Mouse (Mus musculus): ENCODE measurements around the gene Mitf.

Mitf gene

DNA sequence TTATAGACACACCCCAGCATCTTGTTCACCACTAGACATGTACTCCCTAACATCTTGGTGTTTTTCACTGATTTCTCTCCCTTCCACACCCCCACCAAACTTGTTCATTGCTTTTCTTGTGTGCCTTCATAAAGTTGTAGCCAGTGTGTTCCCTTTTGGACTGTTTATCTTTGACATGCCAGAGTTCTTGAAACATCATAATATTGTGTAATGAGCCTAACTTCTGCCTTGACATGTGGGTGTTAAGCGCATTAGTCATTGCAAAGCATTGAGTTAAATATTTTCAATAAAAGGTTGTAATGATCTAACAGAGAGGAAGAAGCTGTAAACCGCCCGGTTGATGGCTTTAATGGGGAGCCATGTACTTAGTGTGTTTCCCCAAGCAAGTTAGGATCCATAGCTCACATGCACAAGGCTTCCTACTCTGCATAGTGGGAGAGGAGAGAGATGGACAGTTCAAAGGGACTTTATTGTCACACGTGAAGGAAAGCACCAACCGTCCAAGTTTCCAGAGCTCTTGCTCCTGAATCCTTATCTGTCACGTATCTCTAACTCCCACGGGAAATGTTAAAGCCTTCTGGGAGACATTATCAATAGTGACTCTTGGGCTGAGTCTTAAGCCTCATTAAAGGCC, 19.9 kb downstream of the Mitf start:
- no peak for DNase-seq

DNA sequence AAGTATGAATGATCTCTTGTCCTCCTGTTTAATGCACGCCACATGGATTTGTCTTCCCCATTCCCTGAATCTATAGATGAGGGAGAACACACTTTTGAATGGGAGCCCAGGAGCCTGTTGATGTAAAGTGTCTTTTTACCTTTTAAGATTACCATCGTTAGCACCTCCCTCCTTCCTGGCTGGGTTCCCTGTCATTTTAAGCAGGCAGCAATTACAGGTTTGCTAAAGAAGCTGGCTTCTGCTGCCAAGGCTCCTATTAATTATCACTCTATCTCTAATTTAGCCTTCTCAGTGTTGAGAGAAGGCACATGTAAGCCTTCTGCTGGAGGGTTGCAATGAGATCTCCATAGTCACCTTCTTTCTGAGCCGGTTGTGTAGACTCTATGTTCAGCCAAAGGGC, 21.2 kb downstream of the Mitf start:
- no peak for DNase-seq

DNA sequence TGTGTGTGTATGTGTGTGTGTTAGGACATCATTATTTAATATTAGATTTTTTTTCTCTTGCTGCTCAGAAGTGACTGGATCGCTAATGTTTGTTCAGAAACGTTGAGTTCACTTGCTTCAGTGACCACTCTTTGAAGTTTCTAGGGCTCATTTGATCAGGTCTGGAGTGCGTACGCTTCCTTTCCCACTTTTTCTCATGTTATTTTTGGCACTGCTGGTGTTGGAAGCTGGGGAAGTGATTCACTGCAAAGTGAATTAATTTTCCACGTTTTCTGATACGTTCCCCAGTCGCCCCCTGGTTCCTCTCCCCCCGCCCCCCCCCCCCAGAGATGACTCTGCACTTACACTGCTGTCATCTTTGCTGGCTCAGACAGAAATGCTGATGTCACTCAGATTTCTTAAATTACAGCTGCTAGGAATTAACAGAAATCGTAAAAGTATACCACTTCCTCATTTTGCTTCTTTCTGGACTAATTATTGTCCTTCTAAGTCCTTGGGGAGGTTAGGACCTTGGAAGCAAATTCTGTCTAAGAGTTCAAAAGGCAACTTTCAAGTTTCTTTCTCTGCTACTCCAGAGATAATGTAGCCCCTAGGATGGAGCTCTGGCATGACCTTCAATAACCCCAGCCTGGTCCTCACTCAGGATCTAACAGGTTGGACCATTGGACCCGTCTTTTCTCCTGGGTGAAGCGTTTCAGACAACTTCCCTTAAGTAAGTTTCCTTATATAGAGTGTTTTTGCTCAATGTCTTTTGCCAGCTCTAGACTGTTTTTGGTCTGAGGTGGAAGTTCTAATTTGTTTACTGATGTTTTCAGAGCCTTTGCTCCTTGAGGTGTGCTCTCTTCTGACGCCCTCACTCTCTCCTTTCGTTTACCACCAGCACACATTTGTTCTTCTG, 22.2 kb downstream of the Mitf start:
- no peak for DNase-seq

DNA sequence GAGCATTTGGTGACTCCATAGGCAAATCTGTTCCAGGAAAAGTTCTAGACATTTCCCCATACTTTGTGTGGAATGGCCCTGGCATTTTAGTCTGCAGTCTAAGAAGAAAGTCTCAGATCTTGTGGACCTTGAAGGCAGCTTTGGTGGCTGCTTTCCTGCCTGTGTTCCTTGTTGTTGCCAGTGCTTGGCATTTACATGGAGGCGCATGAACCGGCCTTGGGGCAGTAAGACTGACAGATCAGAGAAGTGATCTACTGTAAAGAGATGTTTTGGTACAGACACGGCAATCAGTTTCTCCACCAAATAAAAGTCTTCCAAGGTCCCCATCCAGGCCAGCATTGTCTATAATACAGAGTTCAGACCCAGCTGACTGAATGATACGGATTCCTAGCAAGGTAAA, 25.6 kb downstream of the Mitf start:
- no peak for DNase-seq

DNA sequence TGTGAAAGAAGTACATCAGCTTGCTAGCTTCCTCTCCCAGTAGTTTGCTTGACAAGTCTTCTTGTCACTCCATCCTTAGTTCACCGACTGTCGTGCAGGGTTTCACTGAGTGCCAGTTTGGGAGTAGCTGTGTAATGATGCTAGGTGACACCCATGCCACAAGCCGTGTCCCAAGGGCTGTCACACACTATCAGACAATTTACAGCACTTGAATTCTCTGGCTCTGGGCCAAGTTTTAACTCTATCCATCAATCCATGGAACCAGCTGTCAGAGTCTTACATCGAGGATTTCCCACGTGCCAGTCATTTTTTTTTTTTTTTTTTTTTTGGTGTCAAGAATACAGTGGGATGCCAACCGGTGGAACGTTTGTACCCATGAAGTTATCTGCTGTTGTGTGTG, 29.3 kb downstream of the Mitf start:
- no peak for DNase-seq

DNA sequence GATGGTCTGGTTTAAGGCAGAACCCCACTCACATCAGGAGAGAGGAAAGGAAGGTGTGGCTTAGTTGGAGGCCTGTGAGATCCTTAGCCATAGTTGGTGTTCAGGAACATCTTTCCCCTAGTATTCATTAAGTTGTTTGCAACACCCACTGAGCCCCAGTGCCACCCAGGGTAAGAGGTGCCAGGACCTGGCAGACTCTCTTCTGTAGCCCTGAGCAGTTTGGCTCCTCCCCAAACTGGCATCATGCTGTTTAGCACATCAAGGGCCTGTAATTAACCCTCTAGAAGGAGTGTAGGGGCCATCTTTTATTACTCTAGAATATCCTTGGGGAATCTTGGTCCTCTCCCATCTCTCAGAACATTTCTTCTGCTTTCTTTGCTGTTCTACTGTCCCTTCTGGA, 30.9 kb downstream of the Mitf start:
- DNase-seq = peak; percentile 14

DNA sequence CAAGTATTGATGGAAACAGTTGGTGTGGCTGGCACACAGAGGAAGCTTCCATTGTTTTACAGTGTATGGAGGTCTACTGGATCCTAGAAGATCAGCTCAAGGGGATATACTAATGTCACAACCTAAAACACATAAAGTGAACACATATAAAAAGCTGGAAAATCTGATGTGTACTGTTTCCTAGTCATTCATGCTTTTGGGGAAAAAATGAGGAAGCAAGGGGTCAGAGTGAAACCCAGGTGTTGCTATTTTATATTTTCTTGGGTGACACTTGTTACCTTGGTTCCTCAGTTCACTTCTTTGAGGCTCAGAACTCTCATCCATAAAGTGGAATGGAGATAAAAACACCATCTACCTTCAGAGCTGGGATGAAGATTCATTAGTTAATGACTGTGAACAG, 32.7 kb downstream of the Mitf start:
- DNase-seq = no peak

DNA sequence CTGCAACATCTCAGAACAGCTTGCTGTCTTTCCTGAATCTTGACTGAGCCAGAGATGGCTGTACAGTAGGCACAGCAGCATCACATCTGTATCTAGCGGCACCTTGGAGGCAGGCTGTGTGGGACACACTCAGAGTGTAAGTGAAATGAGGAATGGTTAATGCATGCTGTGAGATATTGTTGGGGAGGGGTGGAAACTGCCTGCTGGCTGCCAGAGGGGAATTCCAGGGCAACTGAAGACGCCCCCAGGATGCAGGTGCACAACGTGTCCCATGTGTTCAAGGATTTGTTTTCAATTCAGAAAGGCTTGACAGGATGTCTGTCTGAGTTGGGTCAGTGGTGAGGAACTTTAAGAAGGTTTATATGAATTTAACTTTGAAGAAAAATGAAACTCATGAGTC, 37.3 kb downstream of the Mitf start:
- no peak for DNase-seq

DNA sequence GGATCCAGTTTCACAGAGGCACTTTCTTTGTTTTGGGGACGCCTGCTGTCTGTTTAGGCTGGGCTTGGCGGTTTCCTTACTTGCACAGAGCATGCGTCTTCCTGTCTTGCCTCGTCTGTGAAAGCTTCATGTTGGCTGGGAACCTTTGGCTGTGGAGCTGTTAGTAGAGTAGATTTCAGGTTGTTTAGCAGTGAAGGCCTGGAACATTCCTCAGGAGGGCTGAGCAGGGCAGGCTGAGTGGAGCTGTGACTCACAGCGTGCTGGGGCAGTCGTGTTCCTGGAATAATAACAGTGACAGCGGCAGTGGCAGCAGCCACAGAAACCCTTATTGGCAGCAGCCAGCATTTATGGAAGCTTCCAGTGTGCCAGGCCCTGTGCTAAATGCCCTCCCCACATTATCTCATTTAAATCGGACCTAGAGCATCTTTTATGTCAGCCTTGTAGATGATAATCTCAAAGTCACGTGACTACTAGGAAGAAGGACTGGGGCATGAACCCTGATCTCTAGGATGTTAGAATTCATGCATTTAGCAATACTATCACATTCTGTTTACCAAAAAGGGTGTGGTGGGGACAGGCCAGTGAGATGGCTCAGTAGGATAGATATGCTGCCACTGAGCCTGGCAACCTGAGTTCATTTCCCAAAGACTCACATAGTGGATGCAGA, 41.5 kb downstream of the Mitf start:
- no peak for DNase-seq

DNA sequence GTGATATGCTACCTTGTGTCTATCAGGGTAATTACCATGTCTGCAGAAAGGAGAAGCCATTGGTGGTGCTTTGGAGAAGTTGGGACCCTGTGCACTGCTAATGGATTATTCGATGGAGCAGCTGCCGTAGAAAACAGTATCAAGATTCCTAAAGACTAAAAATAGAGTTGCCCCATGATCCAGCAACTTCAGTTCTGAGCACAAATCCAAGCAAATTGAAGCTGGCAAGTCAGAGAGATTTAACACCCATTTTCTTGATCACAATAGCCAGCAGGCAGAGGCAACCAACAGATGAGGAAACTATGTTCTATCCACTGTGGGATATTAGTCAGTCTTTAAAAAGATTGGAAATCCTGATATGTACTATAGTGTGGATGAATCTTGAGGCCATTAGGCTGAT, 47.4 kb downstream of the Mitf start:
- DNase-seq = no peak

DNA sequence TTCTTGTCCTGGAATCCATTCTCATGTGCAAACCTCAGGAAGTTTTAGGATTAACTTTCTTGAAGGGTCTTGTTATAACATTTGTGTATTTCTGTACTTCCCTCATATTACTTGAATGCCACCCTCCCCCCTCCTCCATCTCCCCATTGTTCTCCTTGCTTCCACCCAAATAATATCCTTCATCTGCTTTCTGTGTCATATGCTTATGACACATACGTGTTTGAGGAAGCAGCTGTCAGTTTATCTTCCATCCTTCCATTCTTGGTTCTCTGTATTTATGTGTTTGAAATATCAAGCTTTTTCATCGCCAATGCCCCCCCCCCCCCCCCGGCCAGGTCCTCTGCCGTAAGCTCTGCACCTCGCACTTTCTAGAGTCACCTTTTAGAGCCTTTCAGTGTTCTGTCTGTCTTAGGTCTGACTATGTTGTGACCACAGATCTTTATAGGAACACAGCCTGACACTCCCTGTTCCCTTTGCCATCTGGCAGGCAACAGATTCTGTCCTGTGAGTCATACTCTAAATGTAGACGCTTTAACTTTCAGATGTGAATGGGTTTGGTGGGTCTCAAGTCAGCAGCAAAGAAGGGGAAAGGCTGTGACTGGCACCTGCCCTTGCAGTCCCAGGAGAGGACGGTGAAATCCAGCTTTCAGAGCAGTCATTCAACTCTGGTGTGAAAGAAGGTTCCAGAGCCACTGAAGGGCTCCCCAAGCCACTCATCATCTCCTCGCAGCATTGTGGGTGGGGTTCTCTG, 48.7 kb downstream of the Mitf start:
- no peak for DNase-seq

DNA sequence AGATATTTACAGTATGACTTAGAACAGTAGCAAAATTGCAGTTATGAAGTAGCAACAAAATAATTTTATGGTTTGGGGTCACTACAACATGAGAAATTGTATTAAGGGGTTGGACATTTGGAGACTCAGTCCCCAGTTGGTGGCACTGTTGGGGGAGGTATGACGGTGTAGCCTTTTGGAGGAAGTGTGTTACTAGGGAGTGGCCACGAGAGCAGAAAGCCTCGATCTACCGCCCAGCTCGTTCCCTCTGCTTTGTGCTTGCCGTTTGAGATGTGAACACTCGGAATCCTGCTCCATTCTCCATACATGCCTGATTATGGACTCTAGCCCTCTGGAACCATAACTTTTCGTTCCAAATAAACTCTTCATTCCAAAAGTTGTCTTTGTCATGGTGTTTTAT, 49.6 kb downstream of the Mitf start:
- no peak for DNase-seq

DNA sequence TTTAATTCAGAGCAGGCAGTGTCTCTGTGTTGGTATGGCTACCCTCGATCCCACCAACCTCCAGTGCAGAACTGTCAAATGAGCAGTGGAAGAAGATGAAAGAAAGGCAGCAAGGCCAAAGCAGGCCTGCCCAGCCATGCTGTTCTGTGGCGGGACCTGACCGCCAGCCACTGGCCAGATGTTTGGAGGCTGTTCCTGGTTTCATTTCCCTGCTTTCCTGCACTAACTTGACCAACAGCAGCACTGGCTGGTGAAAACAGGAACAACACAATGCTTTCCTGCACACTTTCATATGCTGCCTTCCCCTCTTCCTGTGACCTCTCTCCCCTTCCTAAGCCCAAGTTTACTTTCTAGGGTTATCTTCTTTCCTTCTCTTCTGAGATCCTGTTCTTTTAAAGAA, 50.8 kb downstream of the Mitf start:
- no peak for DNase-seq

DNA sequence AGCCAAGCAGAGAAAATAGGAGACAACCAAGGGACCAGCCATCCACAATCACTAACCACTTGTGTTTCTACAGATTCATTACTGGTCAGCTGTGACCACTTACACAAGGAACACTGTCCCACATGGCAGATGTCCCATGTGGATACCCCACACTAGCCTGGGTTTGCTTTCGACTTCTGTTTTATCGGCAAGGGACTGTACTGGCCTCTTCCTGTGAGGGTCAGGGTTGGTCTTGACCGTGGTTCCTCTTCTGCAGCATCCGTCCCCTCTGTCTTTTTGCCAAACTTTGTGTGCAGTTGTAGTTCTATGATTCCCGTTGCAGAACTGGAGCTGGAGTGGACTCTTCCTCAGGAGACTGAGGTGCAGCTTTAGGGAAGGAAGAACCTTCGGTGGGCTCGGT, 59.7 kb downstream of the Mitf start:
- no peak for DNase-seq

DNA sequence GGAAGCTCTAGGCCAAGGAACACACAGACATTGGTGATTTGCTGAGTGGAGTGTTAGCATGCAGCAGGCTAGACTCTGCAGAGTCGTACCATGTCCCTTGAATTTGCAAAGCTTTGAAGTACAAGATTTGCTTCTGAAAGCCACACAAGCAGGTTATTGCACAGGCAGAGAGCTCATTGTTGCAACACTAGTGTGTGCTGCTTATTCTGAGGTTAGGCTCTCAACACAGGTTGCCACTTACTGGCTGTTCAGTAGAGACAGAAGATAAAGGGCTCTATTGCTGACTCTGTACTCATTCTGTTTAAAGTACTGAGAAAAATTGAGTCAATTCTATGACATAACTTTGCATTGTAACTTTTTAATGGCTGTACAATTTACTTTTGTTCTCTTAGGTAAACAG, 61.2 kb downstream of the Mitf start:
- no peak for DNase-seq

DNA sequence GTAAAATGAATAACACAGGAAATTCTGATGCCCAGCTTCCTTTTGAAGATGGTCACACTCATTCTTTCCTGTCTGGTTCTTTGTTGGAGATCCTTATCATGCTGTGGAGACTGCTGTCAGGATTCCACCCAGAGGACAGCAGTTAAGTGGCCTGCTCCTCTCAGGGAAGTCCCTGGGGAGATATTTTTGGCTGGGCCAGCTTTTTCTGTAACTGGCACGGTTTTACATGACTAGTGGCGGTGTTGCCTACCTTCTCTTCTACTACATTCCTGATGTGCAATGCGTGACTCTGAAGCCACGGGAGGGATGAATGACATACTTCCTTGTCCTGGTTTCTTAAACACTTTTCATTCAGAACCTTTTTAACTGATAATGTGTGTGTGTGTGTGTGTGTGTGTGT, 63.1 kb downstream of the Mitf start:
- no peak for DNase-seq

DNA sequence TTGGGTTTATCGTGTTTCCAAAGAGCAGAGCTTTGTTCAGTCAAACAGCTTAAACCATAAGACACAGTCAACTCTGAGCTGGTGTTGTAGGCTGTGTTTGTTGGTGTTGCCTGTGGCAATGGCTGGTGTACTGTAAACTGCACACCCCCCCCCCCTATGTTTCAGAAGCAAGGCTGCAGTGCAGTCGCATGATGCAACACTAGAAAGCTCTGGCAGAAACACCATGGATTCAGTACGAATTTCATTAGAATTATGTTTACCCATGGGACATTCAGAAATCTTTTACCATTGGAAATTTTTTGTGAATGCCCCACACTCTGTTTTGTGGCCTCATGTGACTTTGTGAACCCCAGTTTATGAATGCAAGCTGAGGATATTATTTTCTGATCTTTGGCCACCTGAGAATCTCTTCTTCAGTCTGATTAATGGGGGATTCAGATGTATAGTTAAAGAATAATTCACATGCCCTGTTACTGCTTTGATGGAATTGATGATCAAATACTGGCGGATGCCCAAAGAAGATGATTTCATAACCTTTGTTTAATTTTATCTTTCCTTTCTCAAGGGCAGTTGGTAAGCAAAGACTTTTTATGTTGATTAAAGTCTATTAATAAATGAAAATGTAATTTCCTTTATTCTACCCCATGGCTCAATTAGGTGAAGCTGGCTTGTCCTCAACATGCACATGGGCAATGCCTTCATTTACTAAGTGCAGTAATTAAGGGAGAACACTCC, 64.6 kb downstream of the Mitf start:
- DNase-seq = no peak

DNA sequence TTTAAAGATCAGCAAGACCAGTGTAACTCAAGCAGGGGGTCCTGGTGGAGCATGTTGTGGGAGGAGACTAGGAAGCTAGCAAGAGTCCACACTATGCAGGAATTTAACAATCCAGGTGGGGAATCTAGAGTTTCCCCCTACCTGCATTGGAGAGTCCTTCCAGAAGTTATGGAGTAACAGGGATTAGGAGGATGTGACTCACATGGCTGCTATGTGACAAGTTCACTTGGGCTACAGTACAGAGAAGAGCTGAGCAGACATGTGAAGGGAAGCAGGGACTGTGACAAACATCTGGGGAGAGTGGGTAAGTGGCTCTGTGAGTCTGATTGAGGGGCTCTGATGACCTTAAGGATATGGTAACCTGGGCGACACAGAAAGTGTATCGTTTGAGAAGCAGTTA, 66.2 kb downstream of the Mitf start:
- DNase-seq = no peak

DNA sequence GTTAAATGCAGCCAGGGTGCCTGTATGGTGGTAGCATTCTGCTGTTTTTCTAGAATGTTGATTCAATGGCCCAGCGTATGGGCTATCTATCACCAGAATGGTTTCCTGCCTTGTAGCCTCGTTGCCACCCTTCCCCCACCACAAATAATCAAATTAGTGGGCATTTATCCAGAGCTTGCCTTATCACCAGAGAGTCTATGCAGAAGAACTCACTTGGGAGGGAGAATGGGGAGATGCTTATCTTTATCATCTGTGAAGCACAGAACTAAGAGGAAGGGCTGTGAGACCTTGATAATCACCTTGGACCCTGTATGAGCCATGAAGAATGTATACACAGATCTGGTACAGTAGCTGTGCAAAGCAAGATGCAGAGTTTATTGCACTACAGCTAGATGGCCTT, 70.1 kb downstream of the Mitf start:
- no peak for DNase-seq

DNA sequence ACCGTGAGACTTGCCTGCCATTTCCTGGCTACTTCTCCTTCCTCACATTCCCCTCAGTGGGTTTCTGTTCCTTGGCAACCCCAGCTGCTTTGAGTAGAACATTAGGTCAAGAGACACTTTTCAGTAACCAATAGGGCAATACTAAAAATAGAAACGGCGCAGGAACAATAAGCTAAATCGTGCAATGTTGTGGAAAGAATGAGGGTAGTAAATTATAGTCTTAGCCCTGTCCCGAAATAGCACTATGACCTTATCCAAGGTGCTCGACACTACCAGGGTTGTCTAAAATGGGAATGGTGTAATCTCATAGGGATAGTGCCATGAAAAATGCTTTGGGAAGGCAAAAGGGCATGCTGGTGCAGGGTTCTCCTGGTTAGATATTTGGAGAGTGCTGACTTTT, 70.6 kb downstream of the Mitf start:
- no peak for DNase-seq

DNA sequence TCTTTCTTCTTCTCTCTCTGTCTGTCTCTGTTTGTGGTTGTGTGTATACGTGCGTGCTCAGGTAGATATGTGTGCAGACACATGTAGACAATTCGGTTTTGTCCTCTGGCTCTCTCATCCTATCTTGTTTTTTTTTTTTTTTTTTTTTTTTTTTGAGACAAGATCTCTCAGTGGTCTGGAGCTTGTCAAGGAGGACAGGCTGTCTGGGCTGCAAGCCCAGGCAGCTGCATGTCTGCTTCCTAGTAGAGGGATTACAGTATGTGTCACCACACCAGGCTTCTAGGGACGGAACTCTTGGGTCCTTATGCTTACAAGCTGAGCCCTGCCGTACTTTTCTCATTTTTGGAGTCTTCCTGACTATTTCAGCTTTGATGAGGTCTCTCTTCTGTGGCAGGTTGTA, 73.5 kb downstream of the Mitf start:
- DNase-seq = no peak

DNA sequence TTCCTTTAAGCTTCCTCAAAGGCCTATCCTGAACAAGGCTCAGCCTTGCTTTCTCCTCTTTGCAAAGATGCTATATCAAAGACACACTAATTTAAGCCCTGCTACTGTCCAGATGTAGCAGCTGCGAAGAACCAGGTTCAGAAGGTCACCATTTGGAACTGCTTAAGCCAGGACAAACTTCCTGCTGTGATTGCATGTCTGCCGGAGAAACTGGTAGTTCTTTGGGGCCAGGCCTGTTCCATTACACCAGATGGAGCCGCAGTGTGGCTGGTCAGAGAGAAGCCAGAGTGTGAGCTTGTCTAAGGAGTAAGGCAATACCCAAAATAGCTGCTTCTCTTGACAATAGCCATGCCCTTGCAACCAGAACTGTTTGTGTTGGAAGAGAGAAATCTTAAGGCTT, 75.1 kb downstream of the Mitf start:
- DNase-seq = peak; percentile 56

DNA sequence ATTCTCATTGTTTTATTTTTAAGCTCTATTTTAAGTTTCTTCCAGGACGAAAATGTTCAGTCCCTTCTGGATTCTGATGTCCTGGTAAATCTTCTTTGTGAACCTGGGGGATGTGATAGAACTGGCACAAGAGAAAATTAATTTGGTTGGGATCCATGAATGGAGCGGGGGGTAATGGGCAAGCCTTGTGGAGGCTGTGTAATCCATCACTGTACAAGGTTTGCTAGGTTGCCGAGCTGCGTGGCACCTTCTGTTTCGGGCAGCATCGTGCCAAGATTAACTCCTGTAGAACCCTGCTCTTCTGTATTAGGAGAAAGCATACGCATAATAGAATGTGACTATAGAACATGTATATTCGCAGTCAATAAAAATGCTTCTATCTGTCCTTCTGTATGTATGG, 76.1 kb downstream of the Mitf start:
- peak; percentile 65 for DNase-seq

Measured in cerebellum, adult 11 months (tissue).